Mouse (Mus musculus) MEL (cell line): ENCODE measurements around the gene Actn2. TPM values are rescaled to one million over a fixed set of nuclear protein-coding genes. Genes with fewer than 3 reads are reported as not detected.

Experiments used
- DNase-seq: peaks from one replicate; pipeline ENCODE4 v3.0.0; 2011; ENCODE audit warnings: low read depth, low spot score
- H3K27ac ChIP-seq: 2 replicates; pipeline ENCODE4 v1.5.1; 2012; ENCODE audit warnings: low read depth, mild to moderate bottlenecking, control low read depth, low read length, moderate library complexity; ENCODE audit not compliant: control insufficient read depth
- H3K27me3 ChIP-seq, 2 experiments: fragments of 150-350 bp in 1 of 2; sonication (generic) in 1 of 2; 2 replicates each; pipeline ENCODE4 v1.6.1; 2012; ENCODE audit warnings: low read length in 2 of 2, mild to moderate bottlenecking in 2 of 2, improper control_type of control experiment in 1 of 2, moderate library complexity in 1 of 2; ENCODE audit not compliant: insufficient read depth in 2 of 2, control insufficient read depth in 1 of 2
- H3K36me3 ChIP-seq, 2 experiments: 2 replicates each; pipeline ENCODE4 v1.6.1; 2012 to 2014; ENCODE audit warnings: low read length in 2 of 2, improper control_type of control experiment in 1 of 2, inconsistent platforms in 1 of 2, mild to moderate bottlenecking in 1 of 2; ENCODE audit not compliant: insufficient read depth in 2 of 2, control insufficient read depth in 1 of 2
- H3K4me1 ChIP-seq, 2 experiments: fragments of 150-350 bp in 1 of 2; sonication (generic) in 1 of 2; 2 replicates each; pipeline ENCODE4 v1.6.1; 2012; ENCODE audit warnings: low read length in 2 of 2, improper control_type of control experiment in 1 of 2, mild to moderate bottlenecking in 1 of 2; ENCODE audit not compliant: insufficient read depth in 2 of 2, control insufficient read depth in 1 of 2
- H3K4me3 ChIP-seq, 2 experiments: fragments of 150-350 bp in 1 of 2; sonication (generic) in 1 of 2; 2 replicates each; pipeline ENCODE4 v1.5.1; 2012; ENCODE audit warnings: low read depth in 2 of 2, low read length in 2 of 2, mild to moderate bottlenecking in 2 of 2, moderate library complexity in 2 of 2, control low read depth in 1 of 2, improper control_type of control experiment in 1 of 2; ENCODE audit not compliant: control insufficient read depth in 1 of 2, insufficient read depth in 1 of 2
- H3K79me2 ChIP-seq: 2 replicates; pipeline ENCODE4 v1.6.1; 2012; ENCODE audit warnings: mild to moderate bottlenecking, low read length, moderate library complexity; ENCODE audit not compliant: control insufficient read depth, poor library complexity, insufficient read depth
- H3K9ac ChIP-seq: 2 replicates; pipeline ENCODE4 v1.6.1; 2012; ENCODE audit warnings: low read depth, mild to moderate bottlenecking, control low read depth, low read length, moderate library complexity; ENCODE audit not compliant: control insufficient read depth, poor library complexity, severe bottlenecking
- H3K9me3 ChIP-seq: fragments of 150-350 bp; sonication (generic); replicated peaks from 2 replicates; pipeline ENCODE4 v1.6.1; 2012; ENCODE audit warnings: mild to moderate bottlenecking, low read length, improper control_type of control experiment, moderate library complexity; ENCODE audit not compliant: insufficient read depth
- BHLHE40 ChIP-seq: IDR thresholded peaks from 2 replicates; pipeline ENCODE4 v1.6.1; 2012; ENCODE audit warnings: low read depth, mild to moderate bottlenecking, inconsistent platforms, low read length, improper control_type of control experiment, borderline replicate concordance
- CTCF ChIP-seq, 3 experiments: IDR thresholded peaks in 2 of 3; conservative IDR thresholded peaks in 1 of 3; 2 replicates each; pipeline ENCODE4 v1.5.1; 2011 to 2012; ENCODE audit warnings: low read length in 3 of 3, low read depth in 2 of 3, mild to moderate bottlenecking in 2 of 3, improper control_type of control experiment in 1 of 3, inconsistent platforms in 1 of 3, mixed read lengths in 1 of 3, moderate library complexity in 1 of 3; ENCODE audit not compliant: control insufficient read depth in 1 of 3, insufficient read depth in 1 of 3, poor library complexity in 1 of 3, severe bottlenecking in 1 of 3
- ELF1 ChIP-seq: IDR thresholded peaks from 2 replicates; pipeline ENCODE4 v1.6.1; 2014; ENCODE audit warnings: low read depth, mild to moderate bottlenecking, inconsistent platforms, low read length, improper control_type of control experiment, moderate library complexity
- EP300 ChIP-seq, 2 experiments: IDR thresholded peaks; 2 replicates each; pipeline ENCODE4 v1.6.1; 2011; ENCODE audit warnings: improper control_type of control experiment in 2 of 2, low read length in 2 of 2, low read depth in 1 of 2, mild to moderate bottlenecking in 1 of 2
- ETS1 ChIP-seq: IDR thresholded peaks from 2 replicates; pipeline ENCODE4 v1.6.1; 2012; ENCODE audit warnings: low read depth, mild to moderate bottlenecking, inconsistent platforms, low read length, improper control_type of control experiment, moderate library complexity
- JUND ChIP-seq: IDR thresholded peaks from 2 replicates; pipeline ENCODE4 v1.6.1; 2011; ENCODE audit warnings: low read depth, mild to moderate bottlenecking, improper control_type of control experiment, low read length
- MAFK ChIP-seq: IDR thresholded peaks from 2 replicates; pipeline ENCODE4 v1.6.1; 2011; ENCODE audit warnings: low read depth, mild to moderate bottlenecking, low read length, improper control_type of control experiment, borderline replicate concordance
- MAZ ChIP-seq: IDR thresholded peaks from 2 replicates; pipeline ENCODE4 v1.6.1; 2012; ENCODE audit warnings: low read depth, mild to moderate bottlenecking, inconsistent platforms, low read length, improper control_type of control experiment
- MEF2A ChIP-seq: IDR thresholded peaks from 2 replicates; pipeline ENCODE4 v1.6.1; 2014; ENCODE audit warnings: low read depth, mild to moderate bottlenecking, inconsistent platforms, low read length, improper control_type of control experiment; ENCODE audit not compliant: poor library complexity, insufficient replicate concordance, severe bottlenecking; ENCODE audit errors: extremely low read depth
- MYB ChIP-seq: IDR thresholded peaks from 2 replicates; pipeline ENCODE4 v1.6.1; 2011; ENCODE audit warnings: mild to moderate bottlenecking, low read depth, low read length, improper control_type of control experiment
- MYC ChIP-seq: IDR thresholded peaks from 2 replicates; pipeline ENCODE4 v1.6.1; 2011; ENCODE audit warnings: low read depth, mild to moderate bottlenecking, low read length, improper control_type of control experiment, moderate library complexity
- NELFE ChIP-seq: IDR thresholded peaks from 2 replicates; pipeline ENCODE4 v1.6.1; 2011; ENCODE audit warnings: low read depth, low read length, improper control_type of control experiment
- POLR2A ChIP-seq, 2 experiments: IDR thresholded peaks; 2 replicates each; pipeline ENCODE4 v1.6.1; 2011 to 2012; ENCODE audit warnings: low read length in 2 of 2, mild to moderate bottlenecking in 2 of 2, control low read depth in 1 of 2, improper control_type of control experiment in 1 of 2, low read depth in 1 of 2, moderate library complexity in 1 of 2; ENCODE audit not compliant: control insufficient read depth in 1 of 2, insufficient read depth in 1 of 2, poor library complexity in 1 of 2
- POLR2AphosphoS2 ChIP-seq: IDR thresholded peaks from 2 replicates; pipeline ENCODE4 v1.6.1; 2011; ENCODE audit warnings: low read length, improper control_type of control experiment
- POLR2AphosphoS5 ChIP-seq: IDR thresholded peaks from 2 replicates; pipeline ENCODE4 v1.6.1; 2012; ENCODE audit warnings: low read depth, borderline replicate concordance, mild to moderate bottlenecking, inconsistent platforms, low read length, moderate library complexity, mixed read lengths
- RAD21 ChIP-seq: IDR thresholded peaks from 2 replicates; pipeline ENCODE4 v1.6.1; 2011; ENCODE audit warnings: mild to moderate bottlenecking, low read depth, low read length, improper control_type of control experiment
- RCOR1 ChIP-seq: IDR thresholded peaks from 2 replicates; pipeline ENCODE4 v1.6.1; 2012; ENCODE audit warnings: low read depth, mild to moderate bottlenecking, inconsistent platforms, low read length, improper control_type of control experiment
- SIN3A ChIP-seq: IDR thresholded peaks from 2 replicates; pipeline ENCODE4 v1.6.1; 2012; ENCODE audit warnings: low read length, improper control_type of control experiment, inconsistent platforms
- TAL1 ChIP-seq: IDR thresholded peaks from 2 replicates; pipeline ENCODE4 v1.6.1; 2012; ENCODE audit warnings: mild to moderate bottlenecking, inconsistent platforms, low read length, moderate library complexity, mixed read lengths
- TCF12 ChIP-seq: IDR thresholded peaks from 2 replicates; pipeline ENCODE4 v1.6.1; 2014; ENCODE audit warnings: low read depth, mild to moderate bottlenecking, inconsistent platforms, low read length, improper control_type of control experiment, moderate library complexity
- UBTF ChIP-seq: IDR thresholded peaks from 2 replicates; pipeline ENCODE4 v1.6.1; 2012; ENCODE audit warnings: low read depth, mild to moderate bottlenecking, inconsistent platforms, low read length, improper control_type of control experiment, moderate library complexity, borderline replicate concordance; ENCODE audit not compliant: insufficient read depth
- USF2 ChIP-seq, 2 experiments: IDR thresholded peaks; 2 replicates each; pipeline ENCODE4 v1.6.1; 2011 to 2012; ENCODE audit warnings: improper control_type of control experiment in 2 of 2, low read length in 2 of 2, borderline replicate concordance in 1 of 2, inconsistent platforms in 1 of 2, low read depth in 1 of 2, mild to moderate bottlenecking in 1 of 2; ENCODE audit not compliant: insufficient read depth in 1 of 2
- ZC3H11A ChIP-seq: IDR thresholded peaks from 2 replicates; pipeline ENCODE4 v1.6.1; 2012; ENCODE audit warnings: low read depth, mild to moderate bottlenecking, inconsistent platforms, low read length, improper control_type of control experiment
- ZKSCAN1 ChIP-seq: IDR thresholded peaks from 2 replicates; pipeline ENCODE4 v1.6.1; 2012; ENCODE audit warnings: low read depth, mild to moderate bottlenecking, inconsistent platforms, low read length, improper control_type of control experiment, moderate library complexity
- ZMIZ1 ChIP-seq: IDR thresholded peaks from 2 replicates; pipeline ENCODE4 v1.6.1; 2012; ENCODE audit warnings: low read depth, mild to moderate bottlenecking, inconsistent platforms, low read length, improper control_type of control experiment, moderate library complexity
- ZNF384 ChIP-seq: IDR thresholded peaks from 2 replicates; pipeline ENCODE4 v1.6.1; 2012; ENCODE audit warnings: low read depth, mild to moderate bottlenecking, inconsistent platforms, low read length, improper control_type of control experiment
- polyA plus RNA-seq, 2 experiments: library from polyadenylated mRNA; stranded (reverse) in 1 of 2; unstranded in 1 of 2; fragments of >175 nt in 1 of 2; fragments of >200 nt in 1 of 2; gene quantifications; 2 replicates each; pipeline versions ENCODE4 v1.2.1 to v1.2.4; 2012; ENCODE audit warnings: low replicate concordance in 2 of 2, low read depth in 1 of 2; ENCODE audit not compliant: insufficient read length in 2 of 2, insufficient read depth in 1 of 2, missing spikeins in 1 of 2
- total RNA-seq: library from RNA; depleted of rRNA; stranded (reverse); fragments of 300-350 nt; gene quantifications from 2 replicates; pipeline ENCODE4 v1.2.3, GENCODE M21; 2012

The Actn2 gene
- total and polyA plus RNA-seq, 3 experiments, result not detected

DNA sequence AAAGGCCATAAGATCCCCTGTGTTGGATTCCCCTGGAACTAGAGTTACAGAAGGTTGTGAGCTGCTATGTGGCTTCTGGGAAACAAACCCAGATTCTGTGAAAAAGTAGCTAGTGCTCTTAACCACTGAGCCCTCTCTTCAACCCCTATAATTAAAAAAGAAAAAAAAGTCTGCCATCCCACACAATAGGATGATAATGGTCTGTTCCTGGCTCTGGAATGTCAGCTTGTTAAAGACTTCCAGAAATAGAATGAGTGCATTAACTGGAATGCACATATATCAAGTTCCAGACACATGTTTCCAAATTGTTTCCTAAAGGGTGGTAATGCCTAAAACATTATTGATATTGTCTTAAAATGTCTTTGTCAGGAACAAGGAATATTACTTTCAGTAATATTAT is 44.2 kb upstream of the Actn2 start:
- H3K9ac ChIP-seq, result no peak overlapping the region
- no peak overlapping the region for H3K27ac ChIP-seq
- H3K27me3 ChIP-seq, result no peaks in the 10 kb centered on the region
- no peak overlapping the region for H3K4me3 ChIP-seq
- no peak for TF ChIP-seq RAD21
- TF ChIP-seq ZC3H11A, result no peak
- no peak for TF ChIP-seq MYB
- no peak for TF ChIP-seq MEF2A
- no peak for TF ChIP-seq ZNF384
- no peak for TF ChIP-seq BHLHE40
- no peak for TF ChIP-seq RCOR1
- no peak for TF ChIP-seq MAZ
- no peak for TF ChIP-seq ETS1
- TF ChIP-seq USF2 (IDR thresholded peaks at IDR 0.05; ENCODE audit: borderline replicate concordance in 1 of 2, insufficient read depth in 1 of 2, low read depth in 1 of 2, low read length in 2 of 2), result no peak
- no peak for TF ChIP-seq ZMIZ1
- TF ChIP-seq POLR2AphosphoS2, result no peak
- no peak for TF ChIP-seq NELFE
- no peak for TF ChIP-seq SIN3A
- TF ChIP-seq JUND, result no peak
- TF ChIP-seq POLR2AphosphoS5, result no peak
- TF ChIP-seq UBTF, result no peak
- TF ChIP-seq ZKSCAN1, result no peak
- no peaks in the 10 kb centered on the region for H3K36me3 ChIP-seq
- H3K4me1 ChIP-seq, result no peaks in the 10 kb centered on the region; a peak in 1 of 4 replicates
- no peak for DNase-seq
- no peaks in the 10 kb centered on the region for H3K9me3 ChIP-seq
- H3K79me2 ChIP-seq, result no peaks in the 10 kb centered on the region

DNA sequence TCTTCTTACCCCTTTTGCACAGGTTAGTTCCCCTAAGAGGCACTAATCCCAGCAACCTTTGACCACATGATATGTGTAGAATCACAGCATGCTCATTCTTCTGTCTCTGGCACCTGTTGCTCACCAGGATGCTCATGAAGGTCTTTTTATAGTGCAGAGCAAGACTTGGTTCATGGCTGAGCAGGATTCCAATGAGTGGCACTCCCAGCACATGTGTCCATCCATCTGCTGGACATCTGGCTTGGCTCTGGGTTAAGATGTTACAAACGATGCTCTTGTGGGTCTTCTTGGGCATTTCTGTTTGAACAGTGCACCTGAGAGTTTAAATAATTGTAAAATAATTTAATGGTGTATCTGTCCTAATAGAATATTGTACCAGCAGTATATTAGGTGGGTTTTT is 36.2 kb upstream of the Actn2 start:
- TF ChIP-seq POLR2A (IDR thresholded peaks at IDR 0.05; ENCODE audit: control insufficient read depth in 1 of 2, insufficient read depth in 1 of 2, low read depth in 1 of 2, low read length in 2 of 2, poor library complexity in 1 of 2), result no peak
- no peak for TF ChIP-seq USF2 (IDR thresholded peaks at IDR 0.05; ENCODE audit: borderline replicate concordance in 1 of 2, insufficient read depth in 1 of 2, low read depth in 1 of 2, low read length in 2 of 2)
- TF ChIP-seq ZMIZ1, result no peak
- no peak for TF ChIP-seq ETS1
- TF ChIP-seq MYB, result no peak
- TF ChIP-seq CTCF (IDR thresholded peaks at IDR 0.05 in 2 of 3, conservative IDR thresholded peaks at IDR 0.05 in 1 of 3; ENCODE audit: control insufficient read depth in 1 of 3, insufficient read depth in 1 of 3, low read depth in 2 of 3, low read length in 3 of 3, poor library complexity in 1 of 3, severe bottlenecking in 1 of 3), result no peak
- TF ChIP-seq TAL1, result no peak
- TF ChIP-seq TCF12, result no peak
- no peak for TF ChIP-seq MYC
- TF ChIP-seq RAD21, result no peak
- no peak for TF ChIP-seq POLR2AphosphoS5
- no peak for TF ChIP-seq MAFK
- TF ChIP-seq ZC3H11A, result no peak
- TF ChIP-seq ELF1, result no peak
- TF ChIP-seq UBTF, result no peak
- no peak for TF ChIP-seq EP300 (IDR thresholded peaks at IDR 0.05; ENCODE audit: low read depth in 1 of 2, low read length in 2 of 2)
- TF ChIP-seq NELFE, result no peak
- Histone ChIP-seq H3K79me2 (no peaks in the 10 kb centered on the region), H3K27ac (no peak overlapping the region), H3K4me3 (no peak overlapping the region), H3K4me1 (peaks cover 0 to 9% of the 10 kb centered on the region in 2 experiments; a peak in 2 of 4 replicates), H3K9me3 (no peaks in the 10 kb centered on the region), H3K9ac (no peak overlapping the region), H3K36me3 (peaks cover 0 to 7% of the 10 kb centered on the region in 2 experiments; a peak in 2 of 4 replicates), H3K27me3 (no peaks in the 10 kb centered on the region)
- DNase-seq, result no peak
